Mouse (Mus musculus) midbrain, embryonic 10.5 days (tissue): ENCODE results near the gene Pim1. TPM values are rescaled to one million over a fixed set of nuclear protein-coding genes. Genes with fewer than 3 reads are reported as not detected.

Experiments used
- DNase-seq: peaks from one replicate; pipeline ENCODE4 v3.0.0-alpha.2; 2017; ENCODE audit warnings: low spot score
- H3K27ac ChIP-seq: fragments of 300-500 bp; sonication (generic); replicated peaks from 2 replicates; pipeline ENCODE4 v1.5.1; 2016; ENCODE audit warnings: mild to moderate bottlenecking
- H3K27me3 ChIP-seq: fragments of 300-500 bp; sonication (generic); 2 replicates; pipeline ENCODE4 v1.6.1; 2016; ENCODE audit warnings: low read depth, mild to moderate bottlenecking; ENCODE audit not compliant: poor library complexity, severe bottlenecking
- H3K36me3 ChIP-seq: fragments of 300-500 bp; sonication (generic); 2 replicates; pipeline ENCODE4 v1.6.1; 2016; ENCODE audit warnings: mild to moderate bottlenecking, moderate library complexity
- H3K4me1 ChIP-seq: fragments of 300-500 bp; sonication (generic); 2 replicates; pipeline ENCODE4 v1.6.1; 2016
- H3K4me3 ChIP-seq: fragments of 300-500 bp; sonication (generic); 2 replicates; pipeline ENCODE4 v1.5.1; 2016; ENCODE audit warnings: mild to moderate bottlenecking, moderate library complexity
- H3K9me3 ChIP-seq: fragments of 300-500 bp; sonication (generic); replicated peaks from 2 replicates; pipeline ENCODE4 v1.6.1; 2016; ENCODE audit warnings: mild to moderate bottlenecking
- WGBS: fragments of 180-500 bp; shearing (Covaris S2); methylation state at CpG from one replicate; pipeline ENCODE4 v1.1.7; 2016; 5-methylcytosine and 5-hydroxymethylcytosine counted together
- polyA plus RNA-seq: library from polyadenylated mRNA; unstranded; fragments of >200 nt; fragmentation: Nextera tagmentation; extraction: Ambion mirVana; gene quantifications from 2 replicates; pipeline ENCODE4 v1.2.1, GENCODE M21; 2016

The Pim1 gene
- polyA plus RNA-seq, 1 experiment from 2014 or later, result 33.8 TPM

- peaks cover 13% of the 10 kb centered on the region; the same call in 1 of the 2 replicates for H3K9me3 ChIP-seq
- no peak for DNase-seq
- H3K36me3 ChIP-seq, result no peaks in the 10 kb centered on the region
- no peak overlapping the region for H3K27ac ChIP-seq
- H3K27me3 ChIP-seq, result no peaks in the 10 kb centered on the region; the same call in 1 of the 2 replicates
- peaks cover 47% of the 10 kb centered on the region for H3K4me1 ChIP-seq
- no peak overlapping the region for H3K4me3 ChIP-seq
- 96% methylated on average over 4 of the region's 4 CpGs for WGBS
Measured at GRCm38 (mm10) chr17:29456476-29456875, 34.1 kb upstream of the Pim1 start.

GRCm38 (mm10) chr17:29456926-29457325 is 33.6 kb upstream of the Pim1 start:
- DNase-seq, result no peak
- peaks cover 12% of the 10 kb centered on the region; the same call in 1 of the 2 replicates for H3K9me3 ChIP-seq
- 68% methylated on average over 2 of the region's 2 CpGs for WGBS
- peaks cover 45% of the 10 kb centered on the region for H3K4me1 ChIP-seq
- H3K36me3 ChIP-seq, result no peaks in the 10 kb centered on the region
- no peak overlapping the region for H3K4me3 ChIP-seq
- peak overlapping the region; percentile 88; the same call in 1 of the 2 replicates for H3K27ac ChIP-seq
- H3K27me3 ChIP-seq, result no peaks in the 10 kb centered on the region; the same call in 1 of the 2 replicates

DNA sequence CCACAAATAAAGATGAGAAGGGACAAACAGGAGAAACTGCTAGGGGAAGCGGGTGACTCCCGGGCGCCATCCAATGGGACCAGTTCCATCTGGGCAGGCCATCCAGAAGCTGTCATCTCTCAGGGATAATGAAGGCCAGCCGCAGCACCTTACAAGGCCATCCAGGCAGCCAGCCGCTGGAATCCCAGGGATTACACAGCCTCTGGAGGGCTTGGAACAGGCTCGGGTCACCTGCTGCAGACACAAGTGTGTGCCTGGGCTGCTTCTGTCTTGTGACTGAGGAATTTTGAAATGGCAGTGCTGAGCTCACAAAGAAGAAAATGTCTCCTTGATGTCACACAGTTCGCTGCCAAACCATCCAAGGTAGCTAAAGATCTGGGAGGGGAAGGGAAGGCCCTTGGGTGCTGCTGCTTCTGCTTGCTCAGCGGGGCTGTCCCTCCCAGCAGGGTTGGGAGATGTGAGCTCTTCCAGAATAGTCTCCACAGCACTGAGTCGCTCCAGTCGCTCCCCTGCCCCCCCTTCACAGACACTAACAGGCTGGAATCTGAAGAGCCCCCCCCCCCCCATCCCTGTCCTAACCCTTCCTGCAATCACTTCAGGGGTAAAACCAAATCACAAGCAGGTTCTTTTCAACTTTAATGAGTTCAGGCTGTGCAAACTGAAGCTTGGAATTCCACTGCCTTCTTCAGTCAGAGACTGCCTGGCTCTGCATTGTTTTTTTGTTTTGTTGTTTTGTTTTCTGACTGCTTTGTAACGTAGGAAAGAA is 32.6 kb upstream of the Pim1 start:
- Histone ChIP-seq H3K36me3 (no peaks in the 10 kb centered on the region), H3K4me3 (no peak overlapping the region), H3K27me3 (no peaks in the 10 kb centered on the region; the same call in 1 of the 2 replicates), H3K4me1 (peaks cover 51% of the 10 kb centered on the region), H3K9me3 (peaks cover 5% of the 10 kb centered on the region; the same call in 1 of the 2 replicates), H3K27ac (peak overlapping the region; percentile 88)
- WGBS, result 28% methylated on average over 11 of the region's 11 CpGs
- peak; percentile 36 for DNase-seq

GRCm38 (mm10) chr17:29459321-29460118 is 31.0 kb upstream of the Pim1 start:
- Histone ChIP-seq H3K9me3 (no peaks in the 10 kb centered on the region), H3K4me3 (peak overlapping the region; percentile 53), H3K4me1 (peaks cover 66% of the 10 kb centered on the region), H3K27ac (peak overlapping the region; percentile 88), H3K36me3 (no peaks in the 10 kb centered on the region), H3K27me3 (no peaks in the 10 kb centered on the region; the same call in 1 of the 2 replicates)
- DNase-seq, result peak; percentile 58
- WGBS, result 2% methylated on average over 24 of the region's 24 CpGs

- H3K4me1 ChIP-seq, result peaks cover 72% of the 10 kb centered on the region
- no peaks in the 10 kb centered on the region; the same call in 1 of the 2 replicates for H3K27me3 ChIP-seq
- no peaks in the 10 kb centered on the region for H3K9me3 ChIP-seq
- no peaks in the 10 kb centered on the region for H3K36me3 ChIP-seq
- H3K4me3 ChIP-seq, result peak overlapping the region; percentile 53; the same call in 1 of the 2 replicates
- H3K27ac ChIP-seq, result peak overlapping the region; percentile 88
- no peak for DNase-seq
- WGBS, result 20% methylated on average over 5 of the region's 5 CpGs
Measured at GRCm38 (mm10) chr17:29460119-29460505, 30.4 kb upstream of the Pim1 start.

GRCm38 (mm10) chr17:29463627-29464026 is 26.9 kb upstream of the Pim1 start:
- H3K9me3 ChIP-seq, result no peaks in the 10 kb centered on the region
- no peak for DNase-seq
- H3K4me3 ChIP-seq, result peak overlapping the region; percentile 51
- H3K27me3 ChIP-seq, result no peaks in the 10 kb centered on the region; the same call in 1 of the 2 replicates
- WGBS, result 2% methylated on average over 13 of the region's 13 CpGs
- peaks cover 81% of the 10 kb centered on the region for H3K4me1 ChIP-seq
- peak overlapping the region; percentile 91 for H3K27ac ChIP-seq
- no peaks in the 10 kb centered on the region for H3K36me3 ChIP-seq

GRCm38 (mm10) chr17:29464068-29464467 is 26.5 kb upstream of the Pim1 start:
- Histone ChIP-seq H3K4me1 (peaks cover 78% of the 10 kb centered on the region), H3K4me3 (peak overlapping the region; percentile 51), H3K27me3 (peaks cover 2% of the 10 kb centered on the region; the same call in 1 of the 2 replicates), H3K36me3 (no peaks in the 10 kb centered on the region), H3K9me3 (no peaks in the 10 kb centered on the region), H3K27ac (peak overlapping the region; percentile 91)
- peak; percentile 91 for DNase-seq
- WGBS, result under 1% methylated on average over 14 of the region's 14 CpGs

- Histone ChIP-seq H3K36me3 (no peaks in the 10 kb centered on the region), H3K27me3 (peaks cover 4% of the 10 kb centered on the region; the same call in 1 of the 2 replicates), H3K27ac (peak overlapping the region; percentile 91), H3K4me3 (peak overlapping the region; percentile 51), H3K9me3 (no peaks in the 10 kb centered on the region), H3K4me1 (peaks cover 73% of the 10 kb centered on the region)
- DNase-seq, result peak; percentile 52
- WGBS, result 5% methylated on average over 17 of the region's 17 CpGs
Measured at GRCm38 (mm10) chr17:29464519-29465140, 25.9 kb upstream of the Pim1 start.

DNA sequence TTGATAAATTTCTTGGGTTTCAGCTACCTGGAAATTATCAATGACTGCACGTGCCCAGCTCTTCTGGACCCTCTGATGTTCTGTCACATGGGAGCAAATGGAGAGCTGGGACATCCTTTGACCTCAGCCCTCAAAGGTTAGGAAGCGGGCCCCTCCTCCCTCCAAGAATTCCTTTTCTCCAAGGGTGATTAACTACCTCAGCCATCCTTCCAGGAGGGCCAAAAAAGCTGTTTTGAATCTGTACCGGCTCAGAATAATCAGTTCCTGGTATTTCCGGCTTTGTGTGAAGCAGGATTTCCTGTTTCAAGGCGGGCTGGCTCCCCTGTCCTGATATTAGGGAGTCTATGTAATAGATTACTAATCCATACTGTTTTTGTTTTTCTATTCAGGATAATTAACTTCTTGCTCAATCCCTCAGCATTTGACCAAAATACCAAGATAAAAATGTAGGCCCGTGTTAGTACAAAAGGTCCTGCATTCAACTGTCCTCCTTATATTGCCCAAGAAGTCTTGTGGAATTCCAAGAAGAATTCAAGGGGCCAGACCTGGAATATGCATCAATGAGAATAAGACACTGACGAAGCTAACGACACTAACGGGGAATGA is 25.0 kb upstream of the Pim1 start:
- no peak overlapping the region for H3K4me3 ChIP-seq
- H3K27ac ChIP-seq, result peak overlapping the region; percentile 91
- no peaks in the 10 kb centered on the region for H3K9me3 ChIP-seq
- DNase-seq, result peak; percentile 44
- WGBS, result 6% methylated on average over 9 of the region's 9 CpGs
- H3K4me1 ChIP-seq, result peaks cover 68% of the 10 kb centered on the region
- no peaks in the 10 kb centered on the region for H3K36me3 ChIP-seq
- peaks cover 4% of the 10 kb centered on the region; the same call in 1 of the 2 replicates for H3K27me3 ChIP-seq

GRCm38 (mm10) chr17:29467030-29467429 is 23.5 kb upstream of the Pim1 start:
- Histone ChIP-seq H3K9me3 (no peaks in the 10 kb centered on the region), H3K4me3 (peak overlapping the region; percentile 45; the same call in 1 of the 2 replicates), H3K36me3 (no peaks in the 10 kb centered on the region), H3K4me1 (peaks cover 63% of the 10 kb centered on the region), H3K27me3 (peaks cover 4% of the 10 kb centered on the region; the same call in 1 of the 2 replicates), H3K27ac (peak overlapping the region; percentile 82)
- no peak for DNase-seq
- 18% methylated on average over 11 of the region's 11 CpGs for WGBS

GRCm38 (mm10) chr17:29473466-29473865 is 17.1 kb upstream of the Pim1 start:
- no peak overlapping the region for H3K27ac ChIP-seq
- H3K4me1 ChIP-seq, result peaks cover 6% of the 10 kb centered on the region
- 96% methylated on average over 10 of the region's 10 CpGs for WGBS
- no peaks in the 10 kb centered on the region for H3K9me3 ChIP-seq
- no peaks in the 10 kb centered on the region for H3K36me3 ChIP-seq
- H3K4me3 ChIP-seq, result no peak overlapping the region
- H3K27me3 ChIP-seq, result peaks cover 4% of the 10 kb centered on the region; the same call in 1 of the 2 replicates
- no peak for DNase-seq

GRCm38 (mm10) chr17:29474036-29474435 is 16.5 kb upstream of the Pim1 start:
- Histone ChIP-seq H3K27me3 (peaks cover 3% of the 10 kb centered on the region; the same call in 1 of the 2 replicates), H3K9me3 (no peaks in the 10 kb centered on the region), H3K4me3 (no peak overlapping the region), H3K4me1 (peaks cover 4% of the 10 kb centered on the region), H3K27ac (no peak overlapping the region), H3K36me3 (no peaks in the 10 kb centered on the region)
- DNase-seq, result no peak
- 86% methylated on average over 2 of the region's 2 CpGs for WGBS
